Mouse (Mus musculus) cerebellum, adult 2 months (tissue): ENCODE measurements around the gene Aff3.

Experiments used
- CTCF ChIP-seq: fragments of 200-500 bp; IDR thresholded peaks from 2 replicates; pipeline ENCODE4 v1.5.1; 2011; ENCODE audit warnings: low read depth, mild to moderate bottlenecking, control low read depth, low read length, moderate library complexity, borderline replicate concordance; ENCODE audit not compliant: insufficient read depth
- POLR2A ChIP-seq: fragments of 200-500 bp; IDR thresholded peaks from 2 replicates; pipeline ENCODE4 v1.6.1; 2011; ENCODE audit warnings: low read length, control low read depth, borderline replicate concordance; ENCODE audit not compliant: insufficient read depth

DNA sequence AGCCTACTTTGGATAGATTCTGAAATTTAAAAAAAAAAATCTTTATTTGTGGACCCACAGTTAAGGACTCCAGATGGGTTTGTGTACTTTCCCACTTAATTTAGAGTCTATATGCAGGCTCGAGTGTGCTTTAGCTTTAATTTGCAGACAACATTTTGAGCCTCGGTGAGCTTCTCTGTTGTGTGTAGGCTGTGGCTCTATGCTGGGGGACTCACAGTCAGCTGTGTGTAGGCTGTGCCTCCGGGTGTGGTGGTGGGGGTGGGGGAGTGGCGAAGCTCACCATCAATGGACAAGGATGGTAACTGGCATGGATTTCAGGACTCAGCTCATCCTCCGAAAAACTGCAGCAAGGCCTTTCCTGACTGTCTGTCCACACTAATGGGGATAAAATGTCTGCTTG is 331.8 kb downstream of the Aff3 start:
- TF ChIP-seq POLR2A (no peak), CTCF (no peak)
